Mouse (Mus musculus): ENCODE results near the gene Itgb7.

Gene Itgb7

DNA sequence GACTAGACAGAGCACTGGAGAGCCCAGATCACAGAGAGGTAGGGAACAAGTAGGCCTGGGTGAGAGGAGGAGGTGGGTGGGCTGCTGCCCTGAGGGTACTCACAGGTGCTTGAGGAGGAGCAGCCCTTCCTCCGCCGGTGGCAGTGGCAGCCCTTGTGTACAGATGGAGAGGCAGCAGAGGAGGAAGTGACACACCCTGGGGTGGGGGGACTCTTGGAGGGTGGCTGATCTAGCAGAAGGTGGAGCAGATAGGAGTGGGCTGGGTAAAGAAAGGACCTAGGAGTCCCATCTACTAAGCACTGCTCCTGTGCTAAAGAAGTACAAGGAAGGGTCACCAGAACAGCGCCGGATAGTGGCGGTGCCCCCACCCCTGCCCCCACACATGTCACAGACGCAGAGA lies at the start of gene Itgb7:
TSS of gene Itgb7 (minus strand) at position 197 of the 400 bp plus-strand sequence.
- no peak for DNase-seq (ENCODE audit: low read depth, low spot score)

- no peak for DNase-seq (ENCODE audit: low read depth, low spot score)
These were observed 48.9 kb upstream of the Itgb7 start for GRCm38 (mm10) chr15:102280623-102281022.

GRCm38 (mm10) chr15:102279783-102280520 lies 48.2 kb upstream of the Itgb7 start:
- DNase-seq (ENCODE audit: low read depth, low spot score) = no peak

DNA sequence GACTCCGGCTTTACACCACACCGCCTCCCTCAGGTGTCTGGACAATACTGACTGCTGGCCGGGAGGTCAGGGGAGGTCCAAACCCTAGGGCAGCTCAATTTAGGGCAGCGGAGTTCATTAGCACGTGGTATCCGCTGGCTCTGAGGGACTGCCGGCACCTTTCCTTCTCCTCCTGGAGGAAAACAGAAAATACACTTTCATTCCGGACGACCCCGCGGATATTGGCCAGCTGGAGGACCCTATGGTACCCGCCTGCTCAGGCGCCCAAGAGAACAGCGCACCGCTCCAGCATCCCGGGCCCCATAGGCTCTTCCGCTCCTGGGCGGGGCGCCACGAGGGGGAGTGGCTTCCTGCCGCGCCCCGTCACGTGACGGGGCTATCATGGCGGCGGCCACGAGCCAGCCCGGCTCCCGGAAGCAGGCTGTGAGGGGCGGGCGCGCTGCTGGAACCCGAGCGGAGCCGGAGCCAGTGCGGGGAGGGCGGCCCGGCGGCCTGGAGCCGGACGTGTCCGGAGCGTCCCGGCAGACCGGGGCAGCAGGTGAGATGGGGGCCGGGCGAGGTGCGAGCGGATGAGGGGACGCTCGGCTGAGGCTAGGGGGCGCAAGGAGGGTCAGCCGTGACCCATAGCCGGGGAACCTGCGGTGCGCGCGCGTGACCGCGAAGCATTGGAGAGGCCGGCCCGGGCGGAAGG lies 47.5 kb upstream of the Itgb7 start, which contains the start of gene Mfsd5:
TSS of gene Mfsd5 (plus strand) at position 363 of the 691 bp plus-strand sequence.
- peak; percentile 80 for DNase-seq (ENCODE audit: low read depth, low spot score)

GRCm38 (mm10) chr15:102278726-102279091 lies 47.0 kb upstream of the Itgb7 start:
- no peak for DNase-seq (ENCODE audit: low read depth, low spot score)

GRCm38 (mm10) chr15:102273982-102274716 lies 42.4 kb upstream of the Itgb7 start:
- DNase-seq (ENCODE audit: low read depth, low spot score) = no peak

- DNase-seq (ENCODE audit: low read depth, low spot score) = no peak
These were observed 39.7 kb upstream of the Itgb7 start for GRCm38 (mm10) chr15:102271441-102271840.

DNA sequence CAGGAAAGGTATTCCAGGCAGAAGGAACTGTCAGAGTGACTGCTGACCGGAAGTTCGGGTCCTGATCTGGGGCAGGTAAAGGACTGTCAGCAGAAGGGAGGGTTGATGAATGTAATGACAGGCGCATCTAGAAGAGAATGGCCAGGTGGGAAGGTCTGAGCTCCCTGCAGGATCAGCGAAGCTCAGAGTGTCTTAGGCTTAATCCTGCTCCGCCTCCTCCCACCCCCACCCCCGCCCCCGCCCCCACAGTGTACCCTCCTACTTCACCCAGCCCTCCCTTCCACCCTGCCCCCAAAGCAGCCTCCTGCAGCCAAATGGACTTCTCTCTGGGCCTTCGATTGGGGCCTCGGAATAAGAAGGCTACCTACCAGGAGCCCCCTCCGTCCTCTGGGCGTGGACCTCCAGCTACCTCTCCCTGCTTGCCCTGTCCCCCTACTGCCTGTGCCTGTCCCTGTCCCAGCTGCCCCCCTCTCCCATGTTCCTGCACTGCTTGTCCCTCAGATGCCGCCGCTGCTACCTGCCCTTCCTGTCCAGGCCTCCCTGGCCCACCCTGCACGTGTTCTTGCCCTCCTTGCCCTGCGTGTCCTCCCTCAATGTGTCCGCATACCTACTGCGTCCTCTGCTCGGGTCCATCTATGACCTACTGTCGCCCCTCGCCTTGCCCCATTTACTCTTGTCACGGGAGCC lies 38.7 kb upstream of the Itgb7 start, which contains the start of gene Gm9918:
TSS of gene Gm9918 (plus strand) at position 290 of the 687 bp plus-strand sequence.
- no peak for DNase-seq (ENCODE audit: low read depth, low spot score)

DNA sequence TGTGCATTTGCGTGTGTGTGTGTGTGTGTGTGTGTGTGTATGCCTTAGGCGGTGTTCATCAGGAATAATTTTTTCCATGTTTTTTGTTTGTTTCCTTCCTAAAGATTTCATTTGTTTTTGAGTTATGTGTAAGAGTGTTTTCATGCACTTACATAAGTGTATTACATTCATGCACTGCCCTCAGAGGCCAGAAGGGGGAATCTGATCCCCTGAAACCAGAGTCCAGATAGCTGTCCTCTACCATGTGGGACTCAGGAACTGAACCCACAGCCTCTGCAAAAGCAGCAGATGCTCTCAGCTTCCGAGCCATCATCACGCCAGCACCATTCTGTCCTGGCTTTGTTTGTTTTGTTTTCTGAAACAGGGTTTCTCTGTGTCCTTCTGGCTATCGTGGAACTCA lies 33.8 kb upstream of the Itgb7 start:
- DNase-seq (ENCODE audit: low read depth, low spot score) = no peak

- DNase-seq (ENCODE audit: low read depth, low spot score) = no peak
These were observed 31.3 kb upstream of the Itgb7 start for GRCm38 (mm10) chr15:102263037-102263436.

DNA sequence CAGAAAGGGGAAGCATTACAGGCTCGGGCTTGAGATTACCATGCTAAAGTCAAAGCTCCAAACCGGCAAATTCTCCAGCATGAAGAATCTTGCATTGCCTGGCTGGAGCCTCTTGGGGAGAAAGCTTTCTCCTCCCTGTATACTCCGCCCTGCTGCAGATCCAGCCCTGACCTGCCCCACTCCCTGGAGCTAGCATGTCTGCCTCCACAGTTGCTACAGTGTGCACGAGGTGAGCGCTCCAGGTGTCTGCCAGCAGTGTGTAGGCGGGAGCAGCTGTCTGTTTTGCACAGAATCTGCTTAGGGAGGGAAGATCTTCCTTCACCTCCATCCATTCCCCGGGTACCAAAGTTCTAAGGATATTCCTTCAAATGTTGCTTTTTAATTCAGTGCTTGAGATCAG lies 30.8 kb upstream of the Itgb7 start:
- DNase-seq (ENCODE audit: low read depth, low spot score) = no peak

- DNase-seq (ENCODE audit: low read depth, low spot score) = no peak
These were observed 27.0 kb upstream of the Itgb7 start for GRCm38 (mm10) chr15:102258581-102259253.

DNA sequence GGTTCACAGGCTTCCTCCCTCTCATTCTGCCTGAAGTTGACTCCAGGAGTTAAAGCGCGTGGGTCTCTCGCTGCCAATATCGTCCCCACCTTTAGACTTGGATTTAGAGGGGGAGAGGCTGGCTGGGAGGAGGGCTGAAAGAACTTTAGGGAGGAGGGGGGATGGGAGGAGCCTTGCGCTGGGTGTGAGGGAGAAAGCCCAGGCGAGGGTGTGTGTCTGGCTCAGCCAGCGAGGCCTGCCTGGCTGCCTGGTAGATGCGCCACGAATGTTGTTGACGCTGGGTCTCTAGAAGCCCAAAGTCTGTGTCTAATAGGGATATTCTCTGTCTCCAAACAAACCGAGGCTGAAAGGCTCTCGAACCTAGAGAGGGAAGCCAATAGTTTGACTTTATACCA lies 26.3 kb upstream of the Itgb7 start:
- DNase-seq (ENCODE audit: low read depth, low spot score) = no peak

DNA sequence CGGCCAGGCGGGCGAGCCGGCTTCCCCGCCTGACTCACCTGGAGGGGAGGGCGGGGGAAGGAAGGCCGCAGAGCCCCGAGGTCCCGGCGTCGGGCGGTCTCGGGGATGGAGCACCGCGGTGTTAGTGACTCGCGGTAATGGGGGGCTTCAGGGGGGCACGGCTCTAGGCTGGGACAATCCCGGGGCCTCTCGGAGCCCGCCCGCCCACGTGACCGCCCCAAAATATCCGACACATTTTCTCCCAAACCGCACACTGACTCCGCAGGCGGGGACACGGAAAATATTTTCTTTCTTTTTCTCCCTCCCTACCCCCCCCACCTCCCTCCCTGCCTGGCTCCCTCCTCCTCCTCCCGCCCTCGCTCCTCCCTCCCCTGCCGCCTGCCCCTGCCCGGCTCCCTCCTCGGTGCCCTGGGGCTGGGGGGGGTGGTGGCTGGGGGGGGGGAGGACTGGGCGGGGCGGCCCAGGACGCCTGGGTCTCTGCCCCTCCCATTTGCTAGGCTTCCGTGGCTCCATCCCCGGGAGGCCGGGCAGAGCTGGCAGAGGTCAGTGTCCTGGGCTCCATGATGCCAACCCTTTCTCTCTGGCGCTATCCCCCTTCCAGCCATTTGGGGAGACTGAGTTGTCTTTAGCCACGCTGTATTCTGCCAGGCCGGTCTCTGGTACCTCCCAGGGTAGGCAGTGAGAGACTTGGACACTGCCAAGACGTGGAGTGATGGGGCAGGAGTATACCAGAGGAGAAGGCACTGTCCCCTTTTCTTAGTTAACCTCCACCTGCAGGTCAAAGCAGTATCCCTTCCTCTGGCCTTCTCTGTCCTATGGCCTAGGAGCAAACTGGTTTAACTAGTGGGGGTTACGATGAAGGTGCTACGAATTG lies 25.7 kb upstream of the Itgb7 start, which contains the start of gene Rarg:
TSS of gene Rarg (minus strand) at position 316 of the 874 bp plus-strand sequence.
- no peak for DNase-seq (ENCODE audit: low read depth, low spot score)

DNA sequence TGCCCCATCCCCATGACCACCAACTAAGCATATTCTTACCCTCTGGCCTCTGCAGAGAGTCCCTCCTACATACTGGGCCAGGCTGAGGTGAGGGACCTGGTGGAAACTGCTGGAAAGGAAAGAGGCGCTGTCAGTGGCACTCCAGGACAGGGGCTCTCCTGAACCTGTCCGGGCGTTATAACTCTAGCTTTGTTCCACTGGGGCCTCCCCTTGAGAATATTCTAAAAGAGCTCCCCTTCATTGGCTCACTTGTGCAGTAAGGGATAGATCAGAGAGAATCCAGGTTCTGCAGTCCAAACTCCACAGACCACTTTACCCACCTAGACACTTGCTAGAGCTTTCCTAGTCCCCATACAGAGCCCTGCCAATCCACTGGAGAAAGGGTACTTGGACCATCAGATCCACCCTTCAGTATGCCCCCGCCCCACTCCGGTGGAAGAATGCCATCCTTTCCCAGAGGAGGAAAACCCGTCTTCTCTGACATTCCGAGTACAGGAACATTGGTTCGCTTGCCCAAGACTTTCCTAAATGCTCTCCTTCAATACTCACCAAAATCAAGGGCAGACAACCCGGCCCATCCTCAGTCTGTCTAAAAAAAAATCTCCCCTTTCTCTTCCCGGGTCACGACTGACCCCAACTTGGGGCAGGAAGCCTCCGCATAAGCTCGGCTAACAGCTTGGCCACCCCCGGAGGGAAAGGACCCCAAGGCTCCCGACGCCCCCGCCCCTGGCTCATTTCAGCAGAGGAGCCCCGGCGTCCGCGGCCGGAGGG lies 24.9 kb upstream of the Itgb7 start:
- no peak for DNase-seq (ENCODE audit: low read depth, low spot score)

- DNase-seq (ENCODE audit: low read depth, low spot score) = no peak
These were observed 24.0 kb upstream of the Itgb7 start for GRCm38 (mm10) chr15:102255547-102256255.

DNA sequence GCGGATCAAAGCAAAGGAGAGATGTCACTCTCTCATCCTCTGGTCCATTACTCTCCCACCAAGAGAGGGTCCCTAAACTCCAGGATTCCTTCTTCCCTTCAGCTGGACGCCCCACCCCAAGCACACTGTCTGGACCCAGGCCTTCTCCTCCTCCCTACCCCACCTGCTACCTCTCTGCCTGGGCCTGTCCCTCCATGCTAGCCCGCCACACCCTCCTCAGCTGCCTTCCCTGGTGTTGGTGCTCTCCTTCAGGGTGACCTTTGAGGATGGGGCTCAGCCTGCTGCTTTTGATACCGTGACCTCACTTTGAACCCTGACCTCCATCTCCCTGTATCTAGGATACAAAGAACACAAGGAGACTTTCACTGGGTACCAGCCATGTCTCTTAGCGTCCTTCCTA lies 18.8 kb upstream of the Itgb7 start:
- DNase-seq (ENCODE audit: low read depth, low spot score) = no peak

- DNase-seq (ENCODE audit: low read depth, low spot score) = no peak
These were observed 18.2 kb upstream of the Itgb7 start for GRCm38 (mm10) chr15:102249967-102250366.

DNA sequence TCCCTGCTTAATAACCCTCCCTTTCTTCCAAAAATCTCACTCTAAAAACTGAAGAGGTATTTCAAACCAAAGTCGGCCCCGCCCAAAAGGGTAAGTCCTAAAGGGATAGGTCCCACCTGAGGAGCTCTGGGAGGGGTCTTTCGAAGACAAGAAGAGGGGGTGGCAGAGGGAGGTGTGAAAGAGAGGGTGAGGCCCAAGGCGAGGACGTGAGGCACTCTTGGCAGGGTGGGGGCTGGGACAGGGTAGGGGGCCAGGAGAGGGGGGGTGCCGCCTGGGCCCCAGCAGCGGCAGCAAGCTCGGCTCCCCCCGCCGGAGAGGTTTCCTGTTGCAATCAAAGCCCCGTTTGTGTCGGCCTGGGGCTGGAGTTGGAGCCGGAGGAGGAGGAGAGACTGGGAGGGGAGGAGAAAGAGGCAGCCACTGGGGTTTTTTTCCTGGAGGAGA lies 17.5 kb upstream of the Itgb7 start:
- DNase-seq (ENCODE audit: low read depth, low spot score) = no peak

Data from WW6 (cell line).